Mouse (Mus musculus) forebrain, embryonic 14.5 days (tissue): ENCODE data around the gene Gm29427. TPM values are rescaled to one million over a fixed set of nuclear protein-coding genes. Genes with fewer than 3 reads are reported as not detected.

ENCODE experiments used
- ATAC-seq: fragments of 200-750 bp; cut with Nextera tagmentation; 2 replicates; pipeline ENCODE4 v1.8.0; 2017; ENCODE audit warnings: mild to moderate bottlenecking, moderate library complexity
- DNase-seq: peaks from one replicate; pipeline ENCODE4 v3.0.0-alpha.2; 2015; ENCODE audit warnings: low spot score
- H3K27ac ChIP-seq: fragments of 300-500 bp; sonication (generic); 2 replicates; pipeline ENCODE4 v1.5.1; 2014; ENCODE audit warnings: low read depth, mild to moderate bottlenecking, control low read depth, low read length, moderate library complexity
- H3K27me3 ChIP-seq: fragments of 300-500 bp; sonication (generic); replicated peaks from 2 replicates; pipeline ENCODE4 v1.6.1; 2014; ENCODE audit warnings: low read length, control low read depth, mixed read lengths; ENCODE audit not compliant: control insufficient read depth, insufficient read depth
- H3K36me3 ChIP-seq: fragments of 300-500 bp; sonication (generic); 2 replicates; pipeline ENCODE4 v1.6.1; 2014; ENCODE audit warnings: low read length, control low read depth; ENCODE audit not compliant: control insufficient read depth, insufficient read depth
- H3K4me1 ChIP-seq: fragments of 300-500 bp; sonication (generic); 2 replicates; pipeline ENCODE4 v1.6.1; 2014; ENCODE audit warnings: antibody characterized with exemption, low read length, control low read depth; ENCODE audit not compliant: control insufficient read depth, insufficient read depth
- H3K4me2 ChIP-seq: fragments of 300-500 bp; sonication (generic); 2 replicates; pipeline ENCODE4 v1.6.1; 2014; ENCODE audit warnings: mild to moderate bottlenecking, control low read depth, low read length
- H3K4me3 ChIP-seq: fragments of 300-500 bp; sonication (generic); 2 replicates; pipeline ENCODE4 v1.5.1; 2014; ENCODE audit warnings: low read depth, low read length, control low read depth
- H3K9ac ChIP-seq: fragments of 300-500 bp; sonication (generic); 2 replicates; pipeline ENCODE4 v1.6.1; 2014; ENCODE audit warnings: mild to moderate bottlenecking, low read length, control low read depth, moderate library complexity
- H3K9me3 ChIP-seq: fragments of 300-500 bp; sonication (generic); replicated peaks from 2 replicates; pipeline ENCODE4 v1.6.1; 2016; ENCODE audit warnings: low read length, control low read depth, mixed read lengths; ENCODE audit not compliant: control insufficient read depth
- WGBS: fragments of 180-500 bp; shearing (Covaris S2); extraction: QIAGEN DNeasy Blood & Tissue Kit; methylation state at CpG from one replicate; pipeline ENCODE4 v1.1.7; 2014; 5-methylcytosine and 5-hydroxymethylcytosine counted together
- polyA plus RNA-seq: library from polyadenylated mRNA; unstranded; fragments of >200 nt; fragmentation: Nextera tagmentation; extraction: Ambion mirVana; gene quantifications from 2 replicates; pipeline ENCODE4 v1.2.1, GENCODE M21; 2014

Gene Gm29427
- not detected in 2 replicates for polyA plus RNA-seq

DNA sequence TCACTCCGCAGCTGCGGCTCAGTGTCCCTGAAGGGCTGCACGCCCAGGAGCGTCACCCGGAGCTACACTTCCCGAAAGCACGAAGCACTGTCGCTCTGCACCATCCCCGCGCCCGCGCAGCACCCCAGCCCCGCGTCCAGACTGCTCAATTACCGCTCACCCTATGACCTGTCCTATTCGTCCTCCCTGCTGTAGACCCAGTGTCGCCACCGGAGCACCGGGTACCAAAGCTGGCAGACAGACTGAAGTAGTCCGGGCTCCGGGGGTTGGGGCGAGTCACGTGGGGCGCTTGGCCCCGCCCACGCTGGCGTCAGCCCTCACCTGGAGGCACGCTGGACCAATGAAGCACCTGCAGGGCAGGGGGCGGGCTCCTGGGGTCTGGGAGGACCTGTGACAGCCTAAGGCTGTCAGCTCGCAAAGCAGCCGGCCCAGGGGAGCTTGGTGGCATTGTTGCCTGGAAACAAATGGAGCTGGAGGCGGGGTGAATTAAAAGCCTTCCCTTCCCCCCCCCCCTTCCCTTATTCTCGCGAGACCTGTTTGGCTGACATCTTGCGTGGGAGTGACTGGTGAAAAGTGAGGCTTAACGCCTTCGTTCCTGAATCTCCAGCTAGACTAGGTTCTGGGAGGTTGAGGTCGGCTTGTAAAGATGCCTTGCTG, at the start of gene Gm29427:
Gene Gm29427 (minus strand): TSS at position 239 of the 657 bp plus-strand sequence.
- Histone ChIP-seq H3K4me1 (peaks cover 7% of the 10 kb centered on the region), H3K9me3 (no peaks in the 10 kb centered on the region), H3K4me2 (peak within 1 kb of the TSS; percentile 99), H3K27me3 (no peaks in the 10 kb centered on the region), H3K27ac (peak within 1 kb of the TSS; percentile 86), H3K9ac (peak within 1 kb of the TSS; percentile 98), H3K36me3 (peaks cover 15% of the 10 kb centered on the region; the same call in 1 of the 2 replicates), H3K4me3 (peak within 1 kb of the TSS; percentile 89)
- ATAC-seq: peak; percentile 88
- DNase-seq: peak; percentile 93
- WGBS: under 1% methylated on average over 36 of the region's 38 CpGs

GRCm38 (mm10) chr1:130764027-130764461, 48.4 kb upstream of the Gm29427 start:
- H3K9me3 ChIP-seq: no peaks in the 10 kb centered on the region
- ATAC-seq (no peak), DNase-seq (no peak)
- no peak overlapping the region for H3K9ac ChIP-seq
- no peaks in the 10 kb centered on the region for H3K4me1 ChIP-seq
- no peak overlapping the region for H3K27ac ChIP-seq
- H3K4me3 ChIP-seq: no peak overlapping the region
- no peak overlapping the region for H3K4me2 ChIP-seq
- H3K27me3 ChIP-seq: no peaks in the 10 kb centered on the region
- H3K36me3 ChIP-seq: no peaks in the 10 kb centered on the region
- 92% methylated on average over 12 of the region's 12 CpGs for WGBS

DNA sequence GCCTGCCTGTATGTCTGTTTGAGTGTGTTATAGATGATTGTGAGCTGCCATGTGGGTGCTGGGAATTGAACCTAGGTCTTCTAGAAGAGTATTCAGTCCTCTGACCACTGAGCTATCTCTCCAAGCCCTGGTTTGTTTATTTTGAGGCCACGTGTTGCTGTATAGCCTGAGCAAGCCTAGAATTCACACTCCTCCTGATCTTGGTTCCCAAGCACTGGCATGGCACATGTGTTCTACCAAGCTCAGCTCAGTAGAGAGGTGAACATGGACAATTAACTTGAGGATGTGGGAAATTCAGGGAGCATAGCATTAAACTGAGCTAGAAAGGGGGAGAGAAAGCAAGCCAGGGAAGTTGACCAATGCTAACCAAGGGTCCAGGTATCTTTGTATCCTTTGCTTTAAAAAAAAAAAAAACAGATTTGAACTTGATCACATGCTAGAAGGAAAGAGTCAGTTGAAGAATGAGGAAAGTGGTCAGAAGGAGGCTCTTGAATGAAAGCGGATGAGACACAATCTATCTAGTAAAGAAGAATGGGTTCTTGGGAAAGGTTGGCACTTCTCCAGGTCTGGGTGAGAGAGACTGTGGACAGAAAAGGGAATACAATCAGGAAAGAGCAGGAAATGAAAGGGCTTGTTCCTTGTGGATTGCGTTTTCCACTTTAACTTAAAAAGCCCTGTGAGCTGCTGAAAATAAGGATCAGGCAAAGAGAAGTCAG, 46.6 kb upstream of the Gm29427 start:
- ATAC-seq (no peak), DNase-seq (no peak)
- H3K9me3 ChIP-seq: no peaks in the 10 kb centered on the region
- no peaks in the 10 kb centered on the region for H3K36me3 ChIP-seq
- no peaks in the 10 kb centered on the region for H3K27me3 ChIP-seq
- WGBS: 81% methylated on average over 3 of the region's 3 CpGs
- H3K4me2 ChIP-seq: no peak overlapping the region
- H3K9ac ChIP-seq: no peak overlapping the region
- no peak overlapping the region for H3K27ac ChIP-seq
- H3K4me3 ChIP-seq: no peak overlapping the region
- no peaks in the 10 kb centered on the region for H3K4me1 ChIP-seq

GRCm38 (mm10) chr1:130761597-130761996, 46.0 kb upstream of the Gm29427 start:
- no peak overlapping the region for H3K4me2 ChIP-seq
- H3K36me3 ChIP-seq: no peaks in the 10 kb centered on the region
- H3K27ac ChIP-seq: no peak overlapping the region
- ATAC-seq (no peak), DNase-seq (no peak)
- no peak overlapping the region for H3K9ac ChIP-seq
- H3K4me3 ChIP-seq: no peak overlapping the region
- 87% methylated on average over 1 of the region's 1 CpGs for WGBS
- H3K27me3 ChIP-seq: no peaks in the 10 kb centered on the region
- no peaks in the 10 kb centered on the region for H3K4me1 ChIP-seq
- H3K9me3 ChIP-seq: no peaks in the 10 kb centered on the region

DNA sequence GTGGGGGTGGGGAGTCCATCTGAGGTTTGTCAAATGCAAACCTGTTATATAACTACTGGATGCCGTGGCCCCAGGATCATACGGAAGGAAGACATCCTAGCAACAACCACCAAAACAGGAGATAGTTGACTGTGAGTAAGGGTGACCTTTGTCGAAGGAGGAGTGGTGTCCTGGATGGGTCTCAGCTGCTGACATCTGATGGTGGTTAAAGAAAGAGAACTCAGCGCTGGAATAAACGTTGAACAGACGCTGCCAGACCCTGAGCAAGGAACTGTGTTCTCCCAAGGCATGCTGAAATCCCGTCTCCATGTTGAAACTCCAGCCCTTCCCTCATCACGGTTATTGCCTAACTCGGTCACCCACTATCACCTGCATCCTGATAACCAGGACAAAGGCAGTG, 44.1 kb upstream of the Gm29427 start:
- no peak overlapping the region for H3K4me3 ChIP-seq
- no peak overlapping the region for H3K27ac ChIP-seq
- no peaks in the 10 kb centered on the region for H3K9me3 ChIP-seq
- ATAC-seq (no peak), DNase-seq (no peak)
- no peaks in the 10 kb centered on the region for H3K4me1 ChIP-seq
- H3K4me2 ChIP-seq: no peak overlapping the region
- WGBS: 90% methylated on average over 9 of the region's 9 CpGs
- no peaks in the 10 kb centered on the region for H3K36me3 ChIP-seq
- no peaks in the 10 kb centered on the region for H3K27me3 ChIP-seq
- no peak overlapping the region for H3K9ac ChIP-seq

- 94% methylated on average over 3 of the region's 3 CpGs for WGBS
- no peak for DNase-seq
These were observed 31.2 kb upstream of the Gm29427 start for GRCm38 (mm10) chr1:130746819-130747218.

DNA sequence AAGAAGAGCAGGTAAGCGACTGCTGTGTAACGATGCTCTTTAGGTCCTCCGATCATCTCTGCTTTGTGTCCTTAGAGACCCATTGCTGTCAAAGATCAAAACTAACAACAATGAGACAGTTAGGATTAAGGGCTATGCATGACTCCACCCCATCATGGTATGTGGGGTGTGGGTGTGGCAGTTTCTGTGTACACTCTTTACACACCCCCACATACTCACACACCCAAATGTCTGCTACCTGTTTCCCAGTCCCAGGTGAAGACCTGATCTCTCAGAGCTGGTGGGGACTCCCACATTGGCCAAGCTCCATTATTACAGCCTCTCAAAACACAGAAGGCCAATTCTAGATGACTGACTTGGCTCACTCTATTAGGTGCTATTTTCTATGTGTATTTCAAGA, 30.0 kb upstream of the Gm29427 start:
- H3K9me3 ChIP-seq: no peaks in the 10 kb centered on the region
- 88% methylated on average over 3 of the region's 3 CpGs for WGBS
- ATAC-seq (no peak), DNase-seq (no peak)
- no peak overlapping the region for H3K9ac ChIP-seq
- no peaks in the 10 kb centered on the region for H3K36me3 ChIP-seq
- no peaks in the 10 kb centered on the region for H3K27me3 ChIP-seq
- no peak overlapping the region for H3K4me2 ChIP-seq
- no peak overlapping the region for H3K27ac ChIP-seq
- H3K4me3 ChIP-seq: no peak overlapping the region
- H3K4me1 ChIP-seq: no peaks in the 10 kb centered on the region

More at GRCm38 (mm10) chr1:130746819-130747218, 31.2 kb upstream of the Gm29427 start:
- Histone ChIP-seq H3K4me3 (no peak overlapping the region), H3K4me2 (no peak overlapping the region), H3K4me1 (no peaks in the 10 kb centered on the region), H3K9me3 (no peaks in the 10 kb centered on the region), H3K27ac (no peak overlapping the region), H3K9ac (no peak overlapping the region), H3K27me3 (no peaks in the 10 kb centered on the region), H3K36me3 (no peaks in the 10 kb centered on the region)
- no peak for ATAC-seq

DNA sequence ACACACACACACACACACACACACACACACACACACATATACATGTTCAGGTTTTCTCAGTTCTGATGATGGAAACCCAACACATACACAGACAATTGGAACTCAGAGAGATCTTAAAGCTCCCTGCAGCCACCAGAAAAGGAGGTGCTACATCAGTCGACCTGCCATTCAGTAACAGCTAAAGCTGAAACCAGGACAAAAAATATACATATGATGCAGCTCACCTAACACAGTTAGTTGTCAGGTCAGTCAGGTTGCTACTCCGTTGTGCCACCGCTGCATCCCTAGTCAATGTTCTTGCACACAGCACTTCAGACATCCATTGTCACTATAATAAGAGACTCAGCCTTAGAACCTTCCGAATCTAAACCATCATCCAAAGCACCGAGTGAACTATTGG, 29.4 kb upstream of the Gm29427 start:
- Histone ChIP-seq H3K27me3 (no peaks in the 10 kb centered on the region), H3K9ac (no peak overlapping the region), H3K4me1 (no peaks in the 10 kb centered on the region), H3K36me3 (no peaks in the 10 kb centered on the region), H3K9me3 (no peaks in the 10 kb centered on the region), H3K4me2 (no peak overlapping the region), H3K4me3 (no peak overlapping the region), H3K27ac (no peak overlapping the region)
- WGBS: 85% methylated on average over 5 of the region's 5 CpGs
- ATAC-seq: no peak
- no peak for DNase-seq

GRCm38 (mm10) chr1:130744217-130744616, 28.6 kb upstream of the Gm29427 start:
- Histone ChIP-seq H3K9me3 (no peaks in the 10 kb centered on the region), H3K27ac (no peak overlapping the region), H3K36me3 (no peaks in the 10 kb centered on the region), H3K4me3 (no peak overlapping the region), H3K4me2 (no peak overlapping the region), H3K27me3 (no peaks in the 10 kb centered on the region), H3K9ac (no peak overlapping the region), H3K4me1 (no peaks in the 10 kb centered on the region)
- DNase-seq (no peak), ATAC-seq (no peak)
- WGBS: 73% methylated on average over 2 of the region's 2 CpGs
